Mouse (Mus musculus) heart, embryonic 15.5 days (tissue): ENCODE measurements around the gene Kcnq1. TPM values are rescaled to one million over a fixed set of nuclear protein-coding genes. Genes with fewer than 3 reads are reported as not detected.
A peak's percentile ranks its signal among the peaks of the same experiment; 100 is the strongest.

Source experiments
- ATAC-seq: fragments of 200-750 bp; cut with Nextera tagmentation; replicated peaks from 2 replicates; pipeline ENCODE4 v1.8.0; 2017; ENCODE audit warnings: low read depth, moderate TSS enrichment; ENCODE audit not compliant: insufficient number of reproducible peaks, insufficient read depth, low FRiP score
- H3K27ac ChIP-seq: fragments of 300-500 bp; sonication (generic); 2 replicates; pipeline ENCODE4 v1.5.1; 2015; ENCODE audit warnings: mild to moderate bottlenecking, inconsistent platforms
- H3K27me3 ChIP-seq: fragments of 300-500 bp; sonication (generic); 2 replicates; pipeline ENCODE4 v1.6.1; 2015; ENCODE audit warnings: inconsistent platforms
- H3K36me3 ChIP-seq: fragments of 300-500 bp; sonication (generic); 2 replicates; pipeline ENCODE4 v1.6.1; 2015; ENCODE audit warnings: mild to moderate bottlenecking, inconsistent platforms
- H3K4me1 ChIP-seq: fragments of 300-500 bp; sonication (generic); replicated peaks from 2 replicates; pipeline ENCODE4 v1.6.1; 2015; ENCODE audit warnings: inconsistent platforms
- H3K4me2 ChIP-seq: fragments of 300-500 bp; sonication (generic); 2 replicates; pipeline ENCODE4 v1.6.1; 2015; ENCODE audit warnings: inconsistent platforms, mild to moderate bottlenecking, moderate library complexity
- H3K4me3 ChIP-seq: fragments of 300-500 bp; sonication (generic); 2 replicates; pipeline ENCODE4 v1.5.1; 2015; ENCODE audit warnings: mild to moderate bottlenecking, inconsistent platforms
- H3K9ac ChIP-seq: fragments of 300-500 bp; sonication (generic); 2 replicates; pipeline ENCODE4 v1.6.1; 2015; ENCODE audit warnings: mild to moderate bottlenecking, inconsistent platforms
- H3K9me3 ChIP-seq: fragments of 300-500 bp; sonication (generic); replicated peaks from 2 replicates; pipeline ENCODE4 v1.6.1; 2016; ENCODE audit warnings: inconsistent platforms
- WGBS: fragments of 180-500 bp; shearing (Covaris S2); methylation state at CpG from one replicate; pipeline ENCODE4 v1.1.7; 2015; ENCODE audit warnings: mixed read lengths; 5-methylcytosine and 5-hydroxymethylcytosine counted together
- polyA plus RNA-seq: library from polyadenylated mRNA; unstranded; fragments of >200 nt; fragmentation: Nextera tagmentation; extraction: Ambion mirVana; gene quantifications from 2 replicates; pipeline ENCODE4 v1.2.1, GENCODE M21; 2015

Kcnq1 gene
- polyA plus RNA-seq, 1 experiment from 2014 or later, result 27.5 TPM

DNA sequence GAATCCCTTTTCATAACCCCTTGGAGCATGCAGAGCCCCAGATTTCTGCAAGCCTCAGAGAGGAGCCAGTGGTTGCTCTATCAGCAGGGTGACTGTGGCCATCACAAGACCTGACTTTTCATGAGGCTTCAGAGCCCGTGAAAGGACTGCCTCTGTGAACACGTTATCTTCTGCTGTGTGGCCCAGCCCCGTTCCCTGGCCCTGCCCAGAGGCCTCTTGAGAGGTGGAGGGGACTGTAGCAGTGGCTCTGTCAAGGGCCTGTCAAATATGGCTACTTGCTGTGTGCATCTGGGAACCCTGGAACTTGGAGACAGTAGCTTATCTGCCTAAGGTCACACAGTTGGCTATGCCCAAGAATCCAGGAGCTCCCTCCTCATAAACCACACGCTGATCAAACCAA, 5.6 kb downstream of the Kcnq1 start:
- ATAC-seq, result peak; percentile 73
- peak overlapping the region; percentile 14; the same call in 1 of the 2 replicates for H3K9ac ChIP-seq
- H3K27me3 ChIP-seq, result peaks cover 13% of the 10 kb centered on the region
- WGBS, result 33% methylated on average over 4 of the region's 4 CpGs
- no peak overlapping the region for H3K4me3 ChIP-seq
- H3K4me2 ChIP-seq, result peak overlapping the region; percentile 33
- H3K9me3 ChIP-seq, result peaks cover 5% of the 10 kb centered on the region; the same call in 1 of the 2 replicates
- peaks cover 63% of the 10 kb centered on the region for H3K4me1 ChIP-seq
- no peaks in the 10 kb centered on the region for H3K36me3 ChIP-seq
- peak overlapping the region; percentile 94 for H3K27ac ChIP-seq

- peak overlapping the region; percentile 94 for H3K27ac ChIP-seq
- H3K36me3 ChIP-seq, result no peaks in the 10 kb centered on the region
- ATAC-seq, result peak; percentile 86
- peaks cover 5% of the 10 kb centered on the region; the same call in 1 of the 2 replicates for H3K9me3 ChIP-seq
- peak overlapping the region; percentile 37; the same call in 1 of the 2 replicates for H3K9ac ChIP-seq
- WGBS, result 4% methylated on average over 1 of the region's 1 CpGs
- no peak overlapping the region for H3K4me3 ChIP-seq
- H3K4me1 ChIP-seq, result peaks cover 57% of the 10 kb centered on the region
- peaks cover 6% of the 10 kb centered on the region for H3K27me3 ChIP-seq
- peak overlapping the region; percentile 39 for H3K4me2 ChIP-seq
These were observed 6.2 kb downstream of the Kcnq1 start for GRCm38 (mm10) chr7:143112395-143112794.

- peaks cover 5% of the 10 kb centered on the region; the same call in 1 of the 2 replicates for H3K9me3 ChIP-seq
These were observed 8.6 kb downstream of the Kcnq1 start for GRCm38 (mm10) chr7:143114773-143115172.

DNA sequence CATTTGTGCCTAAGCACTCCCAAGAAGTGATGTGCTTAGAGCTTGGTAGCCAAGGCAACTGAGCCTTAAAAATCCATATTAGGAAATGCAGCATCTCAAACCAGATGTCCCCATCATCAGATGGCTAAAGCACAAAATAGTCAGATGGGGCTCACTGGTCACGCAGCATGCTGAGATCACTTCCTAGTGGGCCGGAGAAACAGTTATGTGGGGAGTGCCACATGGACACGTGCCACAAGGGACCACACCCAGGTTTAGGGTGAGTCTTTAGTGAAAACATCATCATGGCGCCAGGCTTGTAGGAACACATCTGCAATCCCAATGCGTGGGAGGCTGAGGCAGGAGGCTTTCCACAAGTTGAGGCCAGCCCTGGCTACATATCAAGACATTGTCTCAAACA, 10.4 kb downstream of the Kcnq1 start:
- Histone ChIP-seq H3K4me2 (no peak overlapping the region), H3K36me3 (no peaks in the 10 kb centered on the region), H3K9me3 (peaks cover 5% of the 10 kb centered on the region; the same call in 1 of the 2 replicates), H3K4me1 (peaks cover 57% of the 10 kb centered on the region), H3K27me3 (no peaks in the 10 kb centered on the region), H3K27ac (no peak overlapping the region), H3K9ac (no peak overlapping the region), H3K4me3 (no peak overlapping the region)
- 79% methylated on average over 5 of the region's 5 CpGs for WGBS
- no peak for ATAC-seq

More at GRCm38 (mm10) chr7:143114773-143115172, 8.6 kb downstream of the Kcnq1 start:
- no peak overlapping the region for H3K27ac ChIP-seq
- no peaks in the 10 kb centered on the region for H3K36me3 ChIP-seq
- H3K4me3 ChIP-seq, result no peak overlapping the region
- no peak for ATAC-seq
- H3K9ac ChIP-seq, result no peak overlapping the region
- H3K4me1 ChIP-seq, result peaks cover 57% of the 10 kb centered on the region
- H3K27me3 ChIP-seq, result no peaks in the 10 kb centered on the region
- no peak overlapping the region for H3K4me2 ChIP-seq

DNA sequence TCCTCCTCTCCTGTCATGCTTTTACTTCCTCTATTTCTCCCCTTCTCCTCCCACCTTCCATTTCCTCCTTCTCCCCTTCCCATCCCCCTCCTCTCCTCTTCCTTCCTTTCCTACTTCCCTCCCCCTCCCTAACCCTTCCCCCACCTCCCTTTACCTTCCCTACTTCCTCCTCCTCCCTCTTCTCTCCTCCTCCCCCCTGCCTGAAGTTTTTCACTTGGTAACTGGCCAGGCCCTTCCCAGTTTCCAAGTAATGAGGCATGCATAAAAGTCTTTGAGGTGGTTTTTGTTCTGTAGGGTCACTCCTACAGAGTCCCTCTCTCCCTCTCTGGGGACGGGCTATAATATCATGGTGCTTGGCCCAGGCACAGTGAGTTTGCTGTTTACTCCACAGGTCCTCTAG, 13.2 kb downstream of the Kcnq1 start:
- H3K4me1 ChIP-seq, result peaks cover 69% of the 10 kb centered on the region
- WGBS, result 24% methylated on average over 1 of the region's 1 CpGs
- ATAC-seq, result no peak

GRCm38 (mm10) chr7:143119826-143120225, 13.7 kb downstream of the Kcnq1 start:
- 64% methylated on average over 3 of the region's 3 CpGs for WGBS
- ATAC-seq, result no peak
- H3K36me3 ChIP-seq, result no peaks in the 10 kb centered on the region

More for the DNA sequence above, 13.2 kb downstream of the Kcnq1 start:
- H3K9me3 ChIP-seq, result peaks cover 5% of the 10 kb centered on the region; the same call in 1 of the 2 replicates
- no peak overlapping the region for H3K4me3 ChIP-seq
- H3K4me2 ChIP-seq, result no peak overlapping the region
- no peaks in the 10 kb centered on the region for H3K27me3 ChIP-seq
- peak overlapping the region; percentile 96 for H3K27ac ChIP-seq
- no peaks in the 10 kb centered on the region for H3K36me3 ChIP-seq
- no peak overlapping the region for H3K9ac ChIP-seq

GRCm38 (mm10) chr7:143122191-143122590, 16.0 kb downstream of the Kcnq1 start:
- Histone ChIP-seq H3K9me3 (no peaks in the 10 kb centered on the region), H3K4me3 (no peak overlapping the region), H3K36me3 (no peaks in the 10 kb centered on the region), H3K4me2 (0 out of 2 replicates have a peak overlapping the region, but pooled peaks have one; percentile 7), H3K27ac (peak overlapping the region; percentile 96), H3K9ac (peak overlapping the region; percentile 37; the same call in 1 of the 2 replicates), H3K27me3 (no peaks in the 10 kb centered on the region), H3K4me1 (peaks cover 90% of the 10 kb centered on the region)
- WGBS, result 28% methylated on average over 5 of the region's 5 CpGs
- peak; percentile 83 for ATAC-seq

More at GRCm38 (mm10) chr7:143119826-143120225, 13.7 kb downstream of the Kcnq1 start:
- Histone ChIP-seq H3K4me3 (no peak overlapping the region), H3K9me3 (0 out of 2 replicates have a peak, but pooled peaks cover 2% of the 10 kb centered on the region), H3K4me1 (peaks cover 73% of the 10 kb centered on the region), H3K9ac (no peak overlapping the region), H3K27me3 (no peaks in the 10 kb centered on the region), H3K27ac (peak overlapping the region; percentile 96), H3K4me2 (no peak overlapping the region)

- H3K27ac ChIP-seq, result peak overlapping the region; percentile 96
- no peaks in the 10 kb centered on the region for H3K27me3 ChIP-seq
- H3K4me2 ChIP-seq, result peak overlapping the region; percentile 46
- no peaks in the 10 kb centered on the region for H3K36me3 ChIP-seq
- 16% methylated on average over 6 of the region's 6 CpGs for WGBS
- H3K4me3 ChIP-seq, result peak overlapping the region; percentile 7
- H3K4me1 ChIP-seq, result peaks cover 73% of the 10 kb centered on the region
- H3K9ac ChIP-seq, result peak overlapping the region; percentile 19
- ATAC-seq, result peak; percentile 76
- H3K9me3 ChIP-seq, result no peaks in the 10 kb centered on the region
These were observed 17.9 kb downstream of the Kcnq1 start for GRCm38 (mm10) chr7:143123876-143124669.

DNA sequence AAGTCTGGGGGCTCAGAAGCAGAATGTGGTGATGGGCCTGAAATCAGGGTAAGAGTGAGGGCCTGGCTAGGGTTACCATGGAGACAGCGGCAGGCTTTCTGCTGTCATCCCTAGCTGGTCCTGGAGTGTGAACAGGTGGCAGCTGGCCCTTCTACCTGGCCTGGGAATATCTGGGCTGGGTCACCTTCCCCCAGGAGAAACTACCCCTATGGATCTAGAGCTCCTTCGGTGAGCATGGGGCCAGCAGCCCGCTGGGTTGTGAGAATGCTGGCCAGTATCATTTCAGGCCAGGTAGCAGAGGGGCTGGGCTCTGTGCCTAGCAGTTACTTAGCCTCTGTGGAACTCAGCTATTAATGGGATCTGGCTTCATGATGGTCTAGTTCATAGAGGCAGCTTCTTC, 18.7 kb downstream of the Kcnq1 start:
- Histone ChIP-seq H3K4me3 (peak overlapping the region; percentile 7), H3K27me3 (no peaks in the 10 kb centered on the region), H3K4me1 (peaks cover 65% of the 10 kb centered on the region), H3K27ac (peak overlapping the region; percentile 96), H3K9ac (peak overlapping the region; percentile 19), H3K36me3 (no peaks in the 10 kb centered on the region), H3K4me2 (peak overlapping the region; percentile 46), H3K9me3 (no peaks in the 10 kb centered on the region)
- 45% methylated on average over 3 of the region's 3 CpGs for WGBS
- ATAC-seq, result no peak

DNA sequence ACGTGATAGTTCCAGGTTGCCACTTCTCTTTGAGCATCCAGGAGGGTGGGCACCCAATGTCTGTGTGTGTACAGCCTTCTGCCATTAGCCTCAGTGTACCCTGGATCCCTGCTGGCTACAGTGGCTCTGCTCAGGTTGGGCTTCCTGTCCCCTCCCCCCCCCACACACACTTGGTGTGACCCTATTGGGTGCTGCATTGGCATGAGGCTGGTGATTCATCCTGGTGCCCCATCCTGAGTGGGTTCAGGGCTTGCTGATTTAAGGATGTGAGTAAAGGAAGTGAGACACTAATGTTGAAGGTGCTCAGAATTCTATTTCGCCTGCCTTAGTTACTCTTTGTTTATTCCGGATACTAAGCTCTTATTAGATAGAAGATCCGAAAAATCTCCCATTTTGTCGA, 26.7 kb downstream of the Kcnq1 start:
- H3K27ac ChIP-seq, result no peak overlapping the region
- no peak overlapping the region for H3K4me3 ChIP-seq
- H3K4me1 ChIP-seq, result peaks cover 28% of the 10 kb centered on the region
- no peaks in the 10 kb centered on the region for H3K36me3 ChIP-seq
- no peaks in the 10 kb centered on the region for H3K27me3 ChIP-seq
- 78% methylated on average over 5 of the region's 5 CpGs for WGBS
- no peak overlapping the region for H3K4me2 ChIP-seq
- no peaks in the 10 kb centered on the region for H3K9me3 ChIP-seq
- H3K9ac ChIP-seq, result no peak overlapping the region
- ATAC-seq, result no peak

- Histone ChIP-seq H3K27me3 (no peaks in the 10 kb centered on the region), H3K4me2 (no peak overlapping the region), H3K4me3 (no peak overlapping the region), H3K36me3 (no peaks in the 10 kb centered on the region), H3K4me1 (peaks cover 52% of the 10 kb centered on the region), H3K27ac (no peak overlapping the region), H3K9ac (no peak overlapping the region), H3K9me3 (no peaks in the 10 kb centered on the region)
- WGBS, result 57% methylated on average over 2 of the region's 2 CpGs
- ATAC-seq, result no peak
These were observed 30.0 kb downstream of the Kcnq1 start for GRCm38 (mm10) chr7:143136125-143136524.
